Mouse (Mus musculus) CD8-positive naive resting alpha-beta T cell, adult 2 months (primary cell): ENCODE results near the gene Prpsap1.
"Not testable (repeated sequence)": the region's sequence is repeated elsewhere in the genome, so short reads cannot be mapped to it uniquely, and the experiment has no call there.

ENCODE experiments used
- DNase-seq, 2 experiments: peaks; one replicate each; pipeline ENCODE4 v3.0.0; 2022; ENCODE audit warnings: low read depth in 2 of 2, low spot score in 2 of 2

Gene Prpsap1

GRCm38 (mm10) chr11:116488693-116489375 lies 5.2 kb downstream of the Prpsap1 start:
- peak in 1 of 2 experiments; percentile 9 for DNase-seq

GRCm38 (mm10) chr11:116488207-116488606 lies 5.8 kb downstream of the Prpsap1 start:
- no peak for DNase-seq

- no peak for DNase-seq
Observed at GRCm38 (mm10) chr11:116484261-116484660, 9.7 kb downstream of the Prpsap1 start.

- DNase-seq, result no peak
Observed at GRCm38 (mm10) chr11:116481776-116482175, 12.2 kb downstream of the Prpsap1 start.

GRCm38 (mm10) chr11:116480975-116481374 lies 13.0 kb downstream of the Prpsap1 start:
- no peak for DNase-seq

- DNase-seq, result no peak
Observed at GRCm38 (mm10) chr11:116479832-116480231, 14.2 kb downstream of the Prpsap1 start.

GRCm38 (mm10) chr11:116478978-116479377 lies 15.0 kb downstream of the Prpsap1 start:
- no peak for DNase-seq

- no peak for DNase-seq
Observed at GRCm38 (mm10) chr11:116477160-116477759, 16.7 kb downstream of the Prpsap1 start.

- no peak for DNase-seq
Observed at GRCm38 (mm10) chr11:116476696-116477095, 17.3 kb downstream of the Prpsap1 start.

GRCm38 (mm10) chr11:116476041-116476440 lies 18.0 kb downstream of the Prpsap1 start:
- DNase-seq, result no peak

- no peak for DNase-seq
Observed at GRCm38 (mm10) chr11:116472275-116472674, 21.7 kb downstream of the Prpsap1 start.

GRCm38 (mm10) chr11:116470896-116471295 lies 23.1 kb downstream of the Prpsap1 start:
- no peak for DNase-seq

- DNase-seq, result no peak
Observed at GRCm38 (mm10) chr11:116470249-116470648, 23.8 kb downstream of the Prpsap1 start.

- DNase-seq, result not testable (repeated sequence)
Observed at GRCm38 (mm10) chr11:116468338-116468737, 25.7 kb downstream of the Prpsap1 start.

GRCm38 (mm10) chr11:116466141-116466540 lies 27.9 kb downstream of the Prpsap1 start, which contains the start of gene Qrich2:
Gene Qrich2, minus strand, starts transcription at chr11:116466241.
- no peak for DNase-seq

- peak; percentile 57 to 74 for DNase-seq
Observed at GRCm38 (mm10) chr11:116463833-116464232, 30.2 kb downstream of the Prpsap1 start.

- no peak for DNase-seq
Observed at GRCm38 (mm10) chr11:116463338-116463737, 30.7 kb downstream of the Prpsap1 start.

- DNase-seq, result no peak
Observed at GRCm38 (mm10) chr11:116459786-116460185, 34.2 kb downstream of the Prpsap1 start.

GRCm38 (mm10) chr11:116456234-116456633 lies 37.8 kb downstream of the Prpsap1 start:
- no peak for DNase-seq

- DNase-seq, result no peak
Observed at GRCm38 (mm10) chr11:116453889-116454288, 40.1 kb downstream of the Prpsap1 start.

- DNase-seq, result no peak
Observed at GRCm38 (mm10) chr11:116449341-116449740, 44.7 kb downstream of the Prpsap1 start.

GRCm38 (mm10) chr11:116447822-116448221 lies 46.2 kb downstream of the Prpsap1 start:
- DNase-seq, result no peak
